Mouse (Mus musculus): ENCODE results near the gene Numa1. TPM values are rescaled to one million over a fixed set of nuclear protein-coding genes. Genes with fewer than 3 reads are reported as not detected.
"Not testable (repeated sequence)": the region's sequence is repeated elsewhere in the genome, so short reads cannot be mapped to it uniquely, and the experiment has no call there.

Numa1 gene
- polyA plus RNA-seq, 1 experiment from 2014 or later, result 46.2 TPM

- Histone ChIP-seq H3K4me2 (peak overlapping the region; percentile 75), H3K9ac (peak overlapping the region; percentile 91), H3K4me3 (peak overlapping the region; percentile 85), H3K27me3 (no peaks in the 10 kb centered on the region), H3K27ac (replicated peaks) (0 out of 2 replicates have a peak overlapping the region, but pooled peaks have one; percentile 97), H3K9me3 (no peaks in the 10 kb centered on the region), H3K36me3 (peaks cover 36% of the 10 kb centered on the region), H3K4me1 (replicated peaks) (peaks cover 33% of the 10 kb centered on the region)
- ATAC-seq (ENCODE audit: low read depth), result no peak
- 74% methylated on average over 8 of the region's 8 CpGs for WGBS
Observed at GRCm38 (mm10) chr7:101906696-101907095, 27.2 kb upstream of the Numa1 start.

DNA sequence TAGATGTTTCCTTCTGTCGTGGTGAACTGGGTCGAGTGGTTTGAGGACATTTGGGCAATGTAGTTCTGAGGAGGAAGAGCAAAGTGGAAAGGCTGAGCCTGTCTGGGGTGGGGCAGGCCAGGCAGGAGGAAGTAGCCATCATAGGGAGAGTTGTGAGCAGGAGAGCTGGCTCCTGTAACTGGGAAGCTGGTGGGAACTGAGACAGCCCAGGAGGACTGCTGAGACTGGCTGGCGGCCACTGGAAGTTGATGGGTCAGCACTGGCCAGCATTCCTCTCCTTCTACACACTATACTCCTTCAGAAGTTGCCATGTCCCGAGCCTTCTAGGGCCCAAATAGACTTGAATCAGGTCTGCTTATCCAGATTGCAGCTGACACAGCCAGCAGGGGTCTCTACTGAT, 25.5 kb upstream of the Numa1 start:
- H3K4me3 ChIP-seq, result no peak overlapping the region
- no peak for ATAC-seq (ENCODE audit: low read depth)

DNA sequence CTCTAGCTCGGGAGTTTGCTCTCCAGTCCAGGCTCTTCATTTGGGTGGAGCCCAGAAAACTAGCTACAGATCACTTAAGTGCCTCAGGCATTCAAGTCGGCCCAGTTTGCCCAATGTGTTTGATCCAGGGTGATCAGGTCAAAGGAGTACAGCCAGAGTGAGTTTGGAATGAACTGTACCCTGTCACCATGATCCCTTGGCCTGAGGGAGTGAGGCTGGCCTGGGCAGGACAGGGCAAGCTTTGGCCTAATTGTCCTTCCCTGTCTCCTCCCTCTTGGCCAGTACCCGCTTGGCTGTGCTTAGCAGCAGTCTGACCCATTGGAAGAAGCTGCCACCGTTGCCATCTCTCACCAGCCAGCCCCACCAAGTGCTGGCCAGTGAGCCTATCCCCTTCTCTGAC, 23.8 kb upstream of the Numa1 start:
- Histone ChIP-seq H3K27ac (replicated peaks) (no peak overlapping the region), H3K36me3 (peaks cover 59% of the 10 kb centered on the region), H3K9ac (no peak overlapping the region), H3K4me3 (no peak overlapping the region), H3K4me2 (no peak overlapping the region), H3K4me1 (replicated peaks) (peaks cover 28% of the 10 kb centered on the region), H3K27me3 (no peaks in the 10 kb centered on the region), H3K9me3 (no peaks in the 10 kb centered on the region)
- WGBS, result 86% methylated on average over 4 of the region's 4 CpGs
- ATAC-seq (ENCODE audit: low read depth), result no peak

More for the DNA sequence above, 25.5 kb upstream of the Numa1 start:
- Histone ChIP-seq H3K36me3 (peaks cover 41% of the 10 kb centered on the region), H3K27me3 (no peaks in the 10 kb centered on the region), H3K4me1 (replicated peaks) (peaks cover 33% of the 10 kb centered on the region), H3K9me3 (no peaks in the 10 kb centered on the region), H3K9ac (peak overlapping the region; percentile 47; the same call in 1 of the 2 replicates), H3K4me2 (no peak overlapping the region), H3K27ac (replicated peaks) (no peak overlapping the region)
- WGBS, result 86% methylated on average over 4 of the region's 4 CpGs

GRCm38 (mm10) chr7:101911982-101912381, 21.9 kb upstream of the Numa1 start:
- no peaks in the 10 kb centered on the region for H3K9me3 ChIP-seq
- no peak overlapping the region for H3K9ac ChIP-seq
- H3K27me3 ChIP-seq, result no peaks in the 10 kb centered on the region
- no peak overlapping the region for H3K4me2 ChIP-seq
- peaks cover 62% of the 10 kb centered on the region for H3K36me3 ChIP-seq
- H3K4me3 ChIP-seq, result no peak overlapping the region
- 67% methylated on average over 3 of the region's 3 CpGs for WGBS
- H3K27ac ChIP-seq (replicated peaks), result no peak overlapping the region
- ATAC-seq (ENCODE audit: low read depth), result no peak
- peaks cover 17% of the 10 kb centered on the region for H3K4me1 ChIP-seq (replicated peaks)

GRCm38 (mm10) chr7:101918071-101918470, 15.8 kb upstream of the Numa1 start:
- H3K4me3 ChIP-seq, result no peak overlapping the region
- ATAC-seq (ENCODE audit: low read depth), result peak; percentile 74
- no peak overlapping the region for H3K9ac ChIP-seq
- 23% methylated on average over 1 of the region's 1 CpGs for WGBS
- H3K27ac ChIP-seq (replicated peaks), result no peak overlapping the region
- peaks cover 24% of the 10 kb centered on the region for H3K36me3 ChIP-seq
- no peaks in the 10 kb centered on the region for H3K4me1 ChIP-seq (replicated peaks)
- H3K27me3 ChIP-seq, result no peaks in the 10 kb centered on the region
- H3K4me2 ChIP-seq, result no peak overlapping the region
- H3K9me3 ChIP-seq, result no peaks in the 10 kb centered on the region

- H3K27me3 ChIP-seq; H3K4me3 ChIP-seq; H3K9ac ChIP-seq; H3K27ac ChIP-seq (replicated peaks); H3K9me3 ChIP-seq; H3K4me1 ChIP-seq (replicated peaks); H3K36me3 ChIP-seq; H3K4me2 ChIP-seq; ATAC-seq (ENCODE audit: low read depth): not testable (repeated sequence)
Observed at GRCm38 (mm10) chr7:101925892-101926291, 8.0 kb upstream of the Numa1 start.

GRCm38 (mm10) chr7:101928093-101928492, 5.8 kb upstream of the Numa1 start:
- no peak for ATAC-seq (ENCODE audit: low read depth)
- H3K36me3 ChIP-seq, result no peaks in the 10 kb centered on the region
- no peak overlapping the region for H3K9ac ChIP-seq
- H3K4me3 ChIP-seq, result no peak overlapping the region
- H3K27ac ChIP-seq (replicated peaks), result no peak overlapping the region
- H3K9me3 ChIP-seq, result no peaks in the 10 kb centered on the region
- 86% methylated on average over 3 of the region's 3 CpGs for WGBS
- peaks cover 10% of the 10 kb centered on the region; the same call in 1 of the 2 replicates for H3K4me1 ChIP-seq (replicated peaks)
- no peak overlapping the region for H3K4me2 ChIP-seq
- no peaks in the 10 kb centered on the region for H3K27me3 ChIP-seq

- H3K27me3 ChIP-seq, result no peaks in the 10 kb centered on the region
- WGBS, result 95% methylated on average over 1 of the region's 1 CpGs
- no peaks in the 10 kb centered on the region for H3K9me3 ChIP-seq
- H3K27ac ChIP-seq (replicated peaks), result no peak overlapping the region
- H3K9ac ChIP-seq, result no peak overlapping the region
- peak overlapping the region; percentile 71 for H3K4me2 ChIP-seq
- no peak for ATAC-seq (ENCODE audit: low read depth)
- no peaks in the 10 kb centered on the region for H3K36me3 ChIP-seq
- H3K4me1 ChIP-seq (replicated peaks), result peaks cover 32% of the 10 kb centered on the region
- no peak overlapping the region for H3K4me3 ChIP-seq
Observed at GRCm38 (mm10) chr7:101932551-101932950, 1.4 kb upstream of the Numa1 start.

- Histone ChIP-seq H3K4me1 (replicated peaks) (peaks cover 32% of the 10 kb centered on the region), H3K4me2 (peak overlapping the region; percentile 71), H3K27me3 (no peaks in the 10 kb centered on the region), H3K9ac (peak overlapping the region; percentile 69), H3K4me3 (peak overlapping the region; percentile 75), H3K9me3 (no peaks in the 10 kb centered on the region), H3K36me3 (no peaks in the 10 kb centered on the region), H3K27ac (replicated peaks) (no peak overlapping the region)
- peak; percentile 47 for ATAC-seq (ENCODE audit: low read depth)
- 6% methylated on average over 15 of the region's 15 CpGs for WGBS
Observed at GRCm38 (mm10) chr7:101933300-101933699, 611 bp upstream of the Numa1 start.

DNA sequence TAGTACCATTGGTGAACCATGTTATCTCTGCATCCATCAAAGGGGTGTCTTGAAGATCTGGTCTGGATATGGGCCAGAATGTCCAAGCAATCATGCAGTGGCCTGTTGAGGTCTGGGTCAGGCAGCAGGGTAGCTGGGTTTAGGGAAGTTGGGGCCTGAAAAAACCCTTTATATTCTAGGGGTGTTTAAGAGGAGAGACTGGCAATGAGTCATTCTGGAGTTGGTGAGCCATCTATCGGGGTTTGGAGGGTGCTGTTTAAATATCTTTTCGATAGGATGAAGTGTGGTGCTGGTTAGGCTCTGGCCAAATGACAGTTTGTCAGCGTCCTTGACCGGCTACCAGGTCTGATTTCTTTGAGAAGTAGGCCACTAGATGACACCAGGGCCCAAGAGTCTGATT, 2.0 kb downstream of the Numa1 start:
- Histone ChIP-seq H3K9ac (no peak overlapping the region), H3K9me3 (no peaks in the 10 kb centered on the region), H3K36me3 (0 out of 2 replicates have a peak, but pooled peaks cover 7% of the 10 kb centered on the region), H3K27ac (replicated peaks) (no peak overlapping the region), H3K27me3 (no peaks in the 10 kb centered on the region), H3K4me3 (no peak overlapping the region), H3K4me2 (no peak overlapping the region), H3K4me1 (replicated peaks) (peaks cover 32% of the 10 kb centered on the region)
- WGBS, result 95% methylated on average over 4 of the region's 4 CpGs
- no peak for ATAC-seq (ENCODE audit: low read depth)

DNA sequence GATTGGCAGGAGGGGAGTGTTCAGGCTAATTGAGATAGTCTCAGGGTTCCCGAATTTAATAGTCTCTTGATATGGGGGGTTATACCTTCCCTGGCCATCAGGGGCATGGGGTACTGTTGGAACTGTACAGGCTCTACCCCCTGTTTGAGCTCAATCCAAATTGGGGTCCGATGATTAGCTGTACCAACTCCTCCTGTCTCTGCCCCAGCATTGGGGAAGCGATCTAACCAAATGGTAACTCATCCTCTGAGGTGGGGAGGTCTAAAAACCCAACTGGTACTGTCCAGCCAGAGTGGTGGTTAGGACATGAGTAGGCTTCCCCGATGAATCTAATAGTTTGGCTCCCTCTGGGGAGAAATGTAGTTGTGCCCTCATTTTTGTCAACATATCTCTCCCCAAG, 3.1 kb downstream of the Numa1 start:
- H3K27me3 ChIP-seq, result no peaks in the 10 kb centered on the region

GRCm38 (mm10) chr7:101937569-101937968, 3.7 kb downstream of the Numa1 start:
- Histone ChIP-seq H3K36me3 (0 out of 2 replicates have a peak, but pooled peaks cover 7% of the 10 kb centered on the region), H3K4me1 (replicated peaks) (peaks cover 28% of the 10 kb centered on the region), H3K9me3 (no peaks in the 10 kb centered on the region), H3K9ac (no peak overlapping the region), H3K27ac (replicated peaks) (no peak overlapping the region), H3K27me3 (no peaks in the 10 kb centered on the region), H3K4me3 (no peak overlapping the region), H3K4me2 (no peak overlapping the region)
- no peak for ATAC-seq (ENCODE audit: low read depth)
- WGBS, result 96% methylated on average over 4 of the region's 4 CpGs

More for the DNA sequence above, 3.1 kb downstream of the Numa1 start:
- no peaks in the 10 kb centered on the region for H3K9me3 ChIP-seq
- ATAC-seq (ENCODE audit: low read depth), result no peak
- H3K4me2 ChIP-seq, result no peak overlapping the region
- H3K4me1 ChIP-seq (replicated peaks), result peaks cover 32% of the 10 kb centered on the region
- 95% methylated on average over 4 of the region's 4 CpGs for WGBS
- H3K36me3 ChIP-seq, result 0 out of 2 replicates have a peak, but pooled peaks cover 7% of the 10 kb centered on the region
- H3K27ac ChIP-seq (replicated peaks), result no peak overlapping the region
- H3K9ac ChIP-seq, result no peak overlapping the region
- no peak overlapping the region for H3K4me3 ChIP-seq

GRCm38 (mm10) chr7:101938348-101938747, 4.4 kb downstream of the Numa1 start:
- Histone ChIP-seq H3K27ac (replicated peaks) (no peak overlapping the region), H3K4me2 (no peak overlapping the region), H3K27me3 (no peaks in the 10 kb centered on the region), H3K36me3 (0 out of 2 replicates have a peak, but pooled peaks cover 7% of the 10 kb centered on the region), H3K9ac (no peak overlapping the region), H3K9me3 (no peaks in the 10 kb centered on the region), H3K4me3 (no peak overlapping the region), H3K4me1 (replicated peaks) (peaks cover 20% of the 10 kb centered on the region)
- no peak for ATAC-seq (ENCODE audit: low read depth)
- 95% methylated on average over 2 of the region's 2 CpGs for WGBS
